Mouse (Mus musculus): ENCODE data around the gene Lce1k. TPM values are rescaled to one million over a fixed set of nuclear protein-coding genes. Genes with fewer than 3 reads are reported as not detected.

Gene Lce1k
- polyA plus RNA-seq (2012; rRNA removed), result not detected in 2 replicates

GRCm38 (mm10) chr3:92807791-92808190 lies at the start of gene Lce1k:
Gene Lce1k (minus strand): TSS chr3:92807891.

DNA sequence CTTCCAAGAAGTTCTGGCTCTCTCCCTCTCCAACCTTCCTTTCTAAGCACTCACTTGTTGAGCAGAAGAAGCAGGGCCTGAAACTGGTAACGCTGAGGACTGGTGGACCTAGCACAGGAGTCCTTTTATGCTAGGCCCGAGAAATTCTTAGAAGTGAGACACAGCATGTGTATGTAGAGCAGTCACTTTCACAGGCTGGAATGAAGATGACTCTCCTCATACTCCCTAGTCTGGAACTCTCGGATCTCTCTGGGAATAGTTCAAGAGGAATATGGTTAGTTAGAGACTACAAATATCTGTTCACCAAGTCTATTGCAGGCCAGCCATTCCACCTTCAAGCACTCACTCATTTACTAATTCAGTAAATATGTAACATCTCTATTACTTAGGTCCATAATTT lies 43.5 kb upstream of the Lce1k start, which contains the start of gene Lce1l:
Gene Lce1l (minus strand): TSS at position 101 of the 400 bp plus-strand sequence.

GRCm38 (mm10) chr3:92827108-92827507 lies 19.4 kb upstream of the Lce1k start, which contains the start of gene Kprp:
Gene Kprp (minus strand): TSS chr3:92827247.

DNA sequence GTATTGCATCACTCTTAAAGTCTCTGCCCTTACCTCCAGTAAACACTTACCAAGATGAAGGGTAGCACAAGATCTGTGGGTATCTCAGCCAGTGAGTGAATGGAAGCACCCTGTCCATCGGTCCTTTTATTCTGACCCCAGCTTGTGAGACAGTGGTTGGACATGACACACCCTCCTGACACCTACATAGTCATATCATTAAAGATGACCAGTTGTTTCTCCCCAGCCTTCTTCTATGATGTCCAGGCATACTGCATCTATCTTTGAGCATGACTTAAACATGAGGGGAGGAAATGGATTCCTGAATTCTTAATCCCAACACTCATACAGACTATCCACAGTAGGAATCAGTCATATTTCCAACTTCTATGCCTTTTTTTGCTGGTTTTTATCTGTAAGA lies 17.3 kb downstream of the Lce1k start, which contains the start of gene Lce1j:
Gene Lce1j (minus strand): TSS at position 101 of the 400 bp plus-strand sequence.

GRCm38 (mm10) chr3:92778799-92779198 lies 28.9 kb downstream of the Lce1k start, which contains the start of gene Lce1i:
Gene Lce1i (minus strand): TSS chr3:92778899.

DNA sequence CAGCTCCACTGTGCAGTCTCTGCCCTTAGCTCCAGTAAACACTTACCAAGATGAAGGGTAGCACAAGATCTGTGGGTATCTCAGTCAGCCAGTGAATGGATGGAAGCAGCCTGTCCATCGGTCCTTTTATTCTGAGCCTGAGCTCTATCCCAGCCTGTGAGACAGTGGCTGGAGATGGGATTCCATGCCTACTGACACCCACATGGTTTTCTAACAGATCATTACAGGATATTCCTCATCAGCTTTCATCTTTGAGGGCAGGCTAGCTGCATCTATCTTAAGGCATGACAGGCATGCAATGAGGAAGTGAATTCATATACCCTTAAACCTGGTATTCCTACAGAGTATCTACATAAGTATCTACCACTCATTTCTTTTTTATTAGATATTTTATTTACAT lies 42.7 kb downstream of the Lce1k start, which contains the start of gene Lce1h:
Gene Lce1h (minus strand): TSS at position 101 of the 400 bp plus-strand sequence.

Other genes with a start within 250 kb of the Lce1k start
- not detected in 2 replicates for gene Ivl, start 234.2 kb downstream of the Lce1k start, polyA plus RNA-seq (2012; rRNA removed)
- gene Smcp, start 218.9 kb downstream of the Lce1k start, polyA plus RNA-seq (2012; rRNA removed), result not detected in 2 replicates
- gene 2210017I01Rik, start 200.4 kb downstream of the Lce1k start, polyA plus RNA-seq (2012; rRNA removed), result not detected in 2 replicates
- not detected in 2 replicates for gene Lce6a, start 186.2 kb downstream of the Lce1k start, polyA plus RNA-seq (2012; rRNA removed)
- not detected in 2 replicates for gene Lce1a1, start 159.6 kb downstream of the Lce1k start, polyA plus RNA-seq (2012; rRNA removed)
- gene Lce1b, start 151.0 kb downstream of the Lce1k start, polyA plus RNA-seq (2012; rRNA removed), result not detected in 2 replicates
- gene Lce1a2, start 137.6 kb downstream of the Lce1k start, polyA plus RNA-seq (2012; rRNA removed), result not detected in 2 replicates
- not detected in 2 replicates for gene Lce1c, start 128.6 kb downstream of the Lce1k start, polyA plus RNA-seq (2012; rRNA removed)
- gene Lce1d, start 120.7 kb downstream of the Lce1k start, polyA plus RNA-seq (2012; rRNA removed), result not detected in 2 replicates
- not detected in 2 replicates for gene Lce1e, start 98.8 kb downstream of the Lce1k start, polyA plus RNA-seq (2012; rRNA removed)
- gene Lce1f, start 87.5 kb downstream of the Lce1k start, polyA plus RNA-seq (2012; rRNA removed), result not detected in 2 replicates
- not detected in 2 replicates for gene Gm38119, start 68.8 kb downstream of the Lce1k start, polyA plus RNA-seq (2012; rRNA removed)
- not detected in 2 replicates for gene Lce1g, start 55.6 kb downstream of the Lce1k start, polyA plus RNA-seq (2012; rRNA removed)
- not detected in 2 replicates for gene Lce1h, start 42.8 kb downstream of the Lce1k start, polyA plus RNA-seq (2012; rRNA removed)
- not detected in 2 replicates for gene Lce1i, start 29.0 kb downstream of the Lce1k start, polyA plus RNA-seq (2012; rRNA removed)
- gene Lce1j, start 17.4 kb downstream of the Lce1k start, polyA plus RNA-seq (2012; rRNA removed), result not detected in 2 replicates
- gene Kprp, start 19.4 kb upstream of the Lce1k start, polyA plus RNA-seq (2012; rRNA removed), result not detected in 2 replicates
- not detected in 2 replicates for gene Lce1l, start 43.4 kb upstream of the Lce1k start, polyA plus RNA-seq (2012; rRNA removed)
- not detected in 2 replicates for gene 2310050C09Rik, start 62.3 kb upstream of the Lce1k start, polyA plus RNA-seq (2012; rRNA removed)
- not detected in 2 replicates for gene Lce3a, start 118.3 kb upstream of the Lce1k start, polyA plus RNA-seq (2012; rRNA removed)
- gene Lce3b, start 125.1 kb upstream of the Lce1k start, polyA plus RNA-seq (2012; rRNA removed), result not detected in 2 replicates
- not detected in 2 replicates for gene Lce3c, start 136.6 kb upstream of the Lce1k start, polyA plus RNA-seq (2012; rRNA removed)
- gene Lce3d, start 149.5 kb upstream of the Lce1k start, polyA plus RNA-seq (2012; rRNA removed), result not detected in 2 replicates
- gene Lce3e, start 159.2 kb upstream of the Lce1k start, polyA plus RNA-seq (2012; rRNA removed), result not detected in 2 replicates
- not detected in 2 replicates for gene Lce3f, start 184.3 kb upstream of the Lce1k start, polyA plus RNA-seq (2012; rRNA removed)
- gene Crct1, start 207.8 kb upstream of the Lce1k start, polyA plus RNA-seq (2012; rRNA removed), result 1.2 and 2.7 TPM in 2 replicates
- not detected in 2 replicates for gene Lce1m, start 211.2 kb upstream of the Lce1k start, polyA plus RNA-seq (2012; rRNA removed)

Measured in central nervous system, embryonic 18 days (tissue).